Mouse (Mus musculus) mesoderm, embryonic 11.5 days (tissue): ENCODE data around the gene Gm21983.

Source experiments
- DNase-seq: peaks from one replicate; pipeline ENCODE4 v3.0.0-alpha.2; 2012; ENCODE audit warnings: low read depth, low spot score

The Gm21983 gene

GRCm38 (mm10) chr7:27180837-27181695, at the start of gene Gm21983, which contains the start of gene Mia:
TSS of gene Gm21983 (minus strand) at chr7:27181086.
TSS of gene Mia (minus strand) at chr7:27181157.
- no peak for DNase-seq

GRCm38 (mm10) chr7:27228865-27229264, 48.0 kb upstream of the Gm21983 start:
- DNase-seq, result no peak

- peak; percentile 96 for DNase-seq
Observed at GRCm38 (mm10) chr7:27228281-27228821, 47.5 kb upstream of the Gm21983 start, which contains the start of gene Itpkc. TSS of gene Itpkc (minus strand) at chr7:27228661.

- no peak for DNase-seq
Observed at GRCm38 (mm10) chr7:27227676-27228075, 46.8 kb upstream of the Gm21983 start.

GRCm38 (mm10) chr7:27227276-27227675, 46.4 kb upstream of the Gm21983 start:
- no peak for DNase-seq

GRCm38 (mm10) chr7:27224877-27225575, 44.1 kb upstream of the Gm21983 start:
- no peak for DNase-seq

- DNase-seq, result no peak
Observed at GRCm38 (mm10) chr7:27222538-27222937, 41.7 kb upstream of the Gm21983 start.

- DNase-seq, result no peak
Observed at GRCm38 (mm10) chr7:27221939-27222338, 41.1 kb upstream of the Gm21983 start.

- DNase-seq, result no peak
Observed at GRCm38 (mm10) chr7:27219937-27220336, 39.1 kb upstream of the Gm21983 start.

- no peak for DNase-seq
Observed at GRCm38 (mm10) chr7:27218586-27218985, 37.7 kb upstream of the Gm21983 start.

- no peak for DNase-seq
Observed at GRCm38 (mm10) chr7:27212626-27213025, 31.7 kb upstream of the Gm21983 start.

GRCm38 (mm10) chr7:27203730-27204449, 23.0 kb upstream of the Gm21983 start:
- no peak for DNase-seq

- no peak for DNase-seq
Observed at GRCm38 (mm10) chr7:27198779-27199178, 17.9 kb upstream of the Gm21983 start.

GRCm38 (mm10) chr7:27198355-27198754, 17.5 kb upstream of the Gm21983 start:
- no peak for DNase-seq

- no peak for DNase-seq
Observed at GRCm38 (mm10) chr7:27197634-27198033, 16.7 kb upstream of the Gm21983 start.

- no peak for DNase-seq
Observed at GRCm38 (mm10) chr7:27197136-27197535, 16.2 kb upstream of the Gm21983 start.

GRCm38 (mm10) chr7:27195681-27196611, 15.1 kb upstream of the Gm21983 start, which contains the start of the genes BC024978 and Snrpa:
TSS of gene BC024978 (plus strand) at chr7:27195781.
TSS of gene Snrpa (minus strand) at chr7:27196271.
- DNase-seq, result peak; percentile 98

- no peak for DNase-seq
Observed at GRCm38 (mm10) chr7:27193731-27194130, 12.8 kb upstream of the Gm21983 start.

- DNase-seq, result no peak
Observed at GRCm38 (mm10) chr7:27192434-27192833, 11.5 kb upstream of the Gm21983 start.

GRCm38 (mm10) chr7:27189271-27189931, 8.5 kb upstream of the Gm21983 start:
- no peak for DNase-seq
